Mouse (Mus musculus) stomach, embryonic 15.5 days (tissue): Measurements from ENCODE around the gene Add2. TPM values are rescaled to one million over a fixed set of nuclear protein-coding genes. Genes with fewer than 3 reads are reported as not detected.
A peak's percentile ranks its signal among the peaks of the same experiment; 100 is the strongest.
"Not testable (repeated sequence)": the region's sequence is repeated elsewhere in the genome, so short reads cannot be mapped to it uniquely, and the experiment has no call there.

Source experiments
- ATAC-seq: fragments of 200-750 bp; cut with Nextera tagmentation; 2 replicates; pipeline ENCODE4 v1.8.0; 2017; ENCODE audit warnings: low read depth, moderate number of reproducible peaks, moderate TSS enrichment; ENCODE audit not compliant: insufficient read depth, low FRiP score
- H3K27ac ChIP-seq: fragments of 300-500 bp; sonication (generic); 2 replicates; pipeline ENCODE4 v1.5.1; 2015; ENCODE audit warnings: mild to moderate bottlenecking, inconsistent platforms
- H3K27me3 ChIP-seq: fragments of 300-500 bp; sonication (generic); replicated peaks from 2 replicates; pipeline ENCODE4 v1.6.1; 2015; ENCODE audit warnings: inconsistent platforms
- H3K36me3 ChIP-seq: fragments of 300-500 bp; sonication (generic); 2 replicates; pipeline ENCODE4 v1.6.1; 2015; ENCODE audit warnings: inconsistent platforms
- H3K4me1 ChIP-seq: fragments of 300-500 bp; sonication (generic); 2 replicates; pipeline ENCODE4 v1.6.1; 2015; ENCODE audit warnings: inconsistent platforms
- H3K4me2 ChIP-seq: fragments of 300-500 bp; sonication (generic); 2 replicates; pipeline ENCODE4 v1.6.1; 2015; ENCODE audit warnings: mild to moderate bottlenecking, inconsistent platforms
- H3K4me3 ChIP-seq: fragments of 300-500 bp; sonication (generic); replicated peaks from 2 replicates; pipeline ENCODE4 v1.5.1; 2015; ENCODE audit warnings: inconsistent platforms
- H3K9ac ChIP-seq: fragments of 300-500 bp; sonication (generic); 2 replicates; pipeline ENCODE4 v1.6.1; 2015; ENCODE audit warnings: inconsistent platforms
- H3K9me3 ChIP-seq: fragments of 300-500 bp; sonication (generic); 2 replicates; pipeline ENCODE4 v1.6.1; 2016; ENCODE audit warnings: inconsistent platforms
- WGBS: fragments of 180-500 bp; shearing (Covaris S2); methylation state at CpG from one replicate; pipeline ENCODE4 v1.1.7; 2015; 5-methylcytosine and 5-hydroxymethylcytosine counted together
- polyA plus RNA-seq: library from polyadenylated mRNA; unstranded; fragments of >200 nt; fragmentation: Nextera tagmentation; extraction: Ambion mirVana; gene quantifications from 2 replicates; pipeline ENCODE4 v1.2.1, GENCODE M21; 2015

Add2 gene
- 7.4 and 12.6 TPM in 2 replicates for polyA plus RNA-seq

DNA sequence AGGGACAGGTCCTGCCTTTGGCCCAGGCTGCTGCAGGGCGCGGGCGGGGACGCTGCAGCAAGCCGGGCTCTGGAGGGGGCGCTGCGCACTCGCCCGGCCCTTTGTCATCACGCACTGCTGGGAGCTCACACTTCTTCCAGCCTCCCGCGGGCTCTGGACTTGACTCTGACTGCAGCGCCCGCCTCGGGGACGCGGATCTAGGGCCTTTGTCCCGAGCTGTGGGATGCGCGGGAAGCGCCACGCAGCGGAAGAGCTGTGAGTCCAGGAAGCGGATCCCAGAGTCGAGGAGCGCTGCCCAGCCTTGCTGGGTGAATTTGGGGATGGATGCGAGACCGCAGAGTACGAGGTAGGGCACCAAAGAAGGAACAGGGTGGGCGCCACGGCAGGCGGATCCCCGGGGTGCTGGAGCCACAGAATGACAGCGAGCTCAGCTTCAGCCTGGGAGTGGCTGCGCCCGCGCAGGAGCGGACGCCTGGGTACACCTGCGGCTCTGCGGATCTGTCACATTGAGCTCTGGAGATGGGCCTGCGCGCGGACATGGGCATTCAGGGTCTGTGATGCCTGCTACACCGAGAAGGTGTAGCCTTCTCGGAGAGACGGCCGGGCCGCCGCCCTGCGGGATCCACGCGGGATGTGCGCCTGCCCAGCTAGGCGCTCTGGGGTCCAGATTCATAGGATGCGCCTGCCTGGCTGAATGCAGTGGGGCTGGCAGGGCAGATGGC is at the start of gene Add2:
Add2 (plus strand) TSS at position 81 of the 722 bp plus-strand sequence.
- no peaks in the 10 kb centered on the region for H3K36me3 ChIP-seq
- ATAC-seq, result no peak; the same call in 1 of the 2 replicates
- no peak within 1 kb of the TSS for H3K27ac ChIP-seq
- H3K9me3 ChIP-seq, result no peaks in the 10 kb centered on the region
- H3K27me3 ChIP-seq, result peaks cover 18% of the 10 kb centered on the region
- peak within 1 kb of the TSS; percentile 47 for H3K4me3 ChIP-seq
- H3K4me2 ChIP-seq, result peak within 1 kb of the TSS; percentile 95
- peaks cover 12% of the 10 kb centered on the region; the same call in 1 of the 2 replicates for H3K4me1 ChIP-seq
- H3K9ac ChIP-seq, result peak within 1 kb of the TSS; percentile 12; the same call in 1 of the 2 replicates
- WGBS, result 1% methylated on average over 56 of the region's 56 CpGs

DNA sequence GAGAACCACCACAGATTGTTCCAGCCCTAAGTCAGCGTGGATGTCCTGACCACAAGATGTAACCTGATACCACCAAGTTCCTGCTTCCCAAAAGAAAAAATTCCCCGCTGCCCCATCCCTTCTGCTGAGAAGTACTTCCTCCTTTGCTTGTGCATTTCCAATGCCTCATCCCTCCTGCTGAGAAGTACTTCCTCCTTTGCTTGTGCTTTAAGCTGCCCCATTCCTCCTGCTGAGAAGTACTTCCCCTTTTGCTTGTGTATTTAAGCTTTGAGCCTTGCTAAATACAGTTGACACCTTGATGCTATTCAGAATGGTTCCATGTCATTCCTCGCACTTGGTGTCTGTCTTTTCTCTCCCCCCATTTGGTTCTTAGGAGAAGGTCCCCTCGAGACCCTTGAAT is 49.7 kb upstream of the Add2 start:
- H3K27ac ChIP-seq, H3K4me2 ChIP-seq, H3K4me1 ChIP-seq, H3K9ac ChIP-seq, H3K9me3 ChIP-seq, ATAC-seq, H3K4me3 ChIP-seq, H3K36me3 ChIP-seq, H3K27me3 ChIP-seq: not testable (repeated sequence)
- WGBS, result 88% methylated on average over 4 of the region's 4 CpGs

DNA sequence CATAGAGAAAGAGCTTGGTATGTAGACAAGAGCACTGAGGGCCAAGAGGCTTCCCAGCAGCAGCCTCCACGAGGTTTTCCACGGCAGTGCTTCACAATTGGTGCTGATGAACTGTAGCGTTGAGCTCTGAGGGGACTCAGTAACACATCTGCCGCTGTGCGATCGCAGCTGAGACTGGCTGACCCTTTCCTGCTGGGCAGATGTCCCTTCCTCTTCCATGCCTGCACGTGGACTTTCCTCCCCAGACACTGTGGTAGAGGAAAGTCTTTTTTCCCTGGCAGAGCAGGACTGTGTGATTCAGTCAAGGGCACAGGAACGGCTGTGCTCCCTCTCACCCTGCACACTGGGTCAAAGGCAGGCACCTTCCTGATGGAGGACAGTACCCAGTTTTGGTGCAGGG is 44.1 kb upstream of the Add2 start:
- H3K4me1 ChIP-seq, result no peaks in the 10 kb centered on the region
- no peak for ATAC-seq
- H3K4me2 ChIP-seq, result no peak overlapping the region
- 82% methylated on average over 8 of the region's 8 CpGs for WGBS
- H3K9me3 ChIP-seq, result no peaks in the 10 kb centered on the region
- no peaks in the 10 kb centered on the region for H3K36me3 ChIP-seq
- no peaks in the 10 kb centered on the region for H3K27me3 ChIP-seq
- no peak overlapping the region for H3K27ac ChIP-seq
- no peak overlapping the region for H3K4me3 ChIP-seq
- H3K9ac ChIP-seq, result no peak overlapping the region

DNA sequence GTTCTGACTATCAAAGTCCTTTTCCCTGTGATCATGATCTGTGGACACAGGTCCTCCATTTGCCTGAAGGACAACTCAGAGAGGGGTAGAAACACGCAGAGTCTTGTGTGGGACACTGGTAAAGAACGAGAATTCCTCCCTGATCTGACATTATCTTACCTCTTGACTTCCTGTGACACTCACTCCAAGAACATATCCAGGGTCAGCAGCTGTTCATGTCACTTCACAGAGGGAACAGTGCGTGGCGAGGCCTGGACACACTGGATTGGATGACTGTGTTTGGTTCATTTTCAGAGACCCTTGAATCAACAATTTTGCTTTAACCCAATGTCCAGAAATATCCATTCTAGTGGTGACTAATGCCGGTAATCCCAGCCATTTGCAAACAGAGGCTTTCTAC is 38.9 kb upstream of the Add2 start:
- H3K27ac ChIP-seq, H3K36me3 ChIP-seq, H3K9me3 ChIP-seq, ATAC-seq, H3K4me3 ChIP-seq, H3K9ac ChIP-seq, H3K27me3 ChIP-seq, H3K4me2 ChIP-seq, H3K4me1 ChIP-seq: not testable (repeated sequence)
- 81% methylated on average over 5 of the region's 5 CpGs for WGBS

DNA sequence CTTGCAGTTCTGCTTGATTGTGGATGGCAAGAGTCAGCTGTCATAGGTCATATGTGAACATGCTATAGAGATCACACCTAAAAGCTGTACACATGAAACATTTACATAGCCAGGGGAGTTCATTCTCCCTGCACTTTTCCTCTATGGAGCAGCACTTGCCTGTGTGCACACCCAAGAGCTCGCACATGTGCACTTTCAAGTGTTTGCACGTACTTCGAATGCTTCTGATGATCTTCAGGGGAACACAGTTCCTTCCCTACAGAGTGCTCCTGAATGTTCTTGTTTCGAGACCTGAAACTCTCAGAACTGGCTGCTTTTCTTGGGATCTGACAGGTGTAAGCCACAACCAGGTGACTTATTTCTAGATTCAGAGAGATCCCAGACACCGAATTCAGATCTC is 37.7 kb upstream of the Add2 start:
- H3K9ac ChIP-seq, H3K4me3 ChIP-seq, H3K4me2 ChIP-seq, ATAC-seq, H3K27me3 ChIP-seq, H3K9me3 ChIP-seq, H3K4me1 ChIP-seq, H3K36me3 ChIP-seq, H3K27ac ChIP-seq: not testable (repeated sequence)
- 80% methylated on average over 5 of the region's 5 CpGs for WGBS

DNA sequence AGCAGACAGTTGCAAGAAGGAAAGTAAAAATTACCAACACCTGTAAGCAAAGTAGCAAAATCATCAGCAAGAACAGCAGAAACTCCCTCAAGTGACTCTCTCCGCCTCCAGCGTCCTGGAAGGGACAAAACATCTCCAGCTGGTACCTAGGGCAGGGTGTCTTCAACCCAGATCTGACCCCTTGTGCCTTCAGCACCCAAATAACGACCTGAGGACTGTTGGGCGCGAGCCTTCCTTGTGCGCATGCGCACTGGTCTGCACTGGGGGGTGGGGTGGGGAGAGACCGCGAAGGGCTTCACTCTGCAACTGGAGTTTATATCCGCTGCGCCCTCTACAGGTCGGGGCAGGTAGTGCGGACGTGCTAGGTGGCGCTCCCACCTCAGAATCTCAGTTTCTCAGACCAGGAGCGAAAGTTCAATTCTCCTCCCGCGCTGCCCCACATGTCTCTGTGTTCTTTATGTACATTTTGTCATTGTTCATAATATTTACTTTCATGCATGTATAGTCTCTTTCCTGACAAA is 25.0 kb upstream of the Add2 start:
- WGBS, result 68% methylated on average over 18 of the region's 18 CpGs
- Histone ChIP-seq H3K4me3 (no peak overlapping the region), H3K4me2 (no peak overlapping the region), H3K27me3 (no peaks in the 10 kb centered on the region), H3K9ac (no peak overlapping the region), H3K27ac (no peak overlapping the region), H3K4me1 (peaks cover 4% of the 10 kb centered on the region; the same call in 1 of the 2 replicates), H3K9me3 (no peaks in the 10 kb centered on the region), H3K36me3 (no peaks in the 10 kb centered on the region)
- no peak for ATAC-seq

DNA sequence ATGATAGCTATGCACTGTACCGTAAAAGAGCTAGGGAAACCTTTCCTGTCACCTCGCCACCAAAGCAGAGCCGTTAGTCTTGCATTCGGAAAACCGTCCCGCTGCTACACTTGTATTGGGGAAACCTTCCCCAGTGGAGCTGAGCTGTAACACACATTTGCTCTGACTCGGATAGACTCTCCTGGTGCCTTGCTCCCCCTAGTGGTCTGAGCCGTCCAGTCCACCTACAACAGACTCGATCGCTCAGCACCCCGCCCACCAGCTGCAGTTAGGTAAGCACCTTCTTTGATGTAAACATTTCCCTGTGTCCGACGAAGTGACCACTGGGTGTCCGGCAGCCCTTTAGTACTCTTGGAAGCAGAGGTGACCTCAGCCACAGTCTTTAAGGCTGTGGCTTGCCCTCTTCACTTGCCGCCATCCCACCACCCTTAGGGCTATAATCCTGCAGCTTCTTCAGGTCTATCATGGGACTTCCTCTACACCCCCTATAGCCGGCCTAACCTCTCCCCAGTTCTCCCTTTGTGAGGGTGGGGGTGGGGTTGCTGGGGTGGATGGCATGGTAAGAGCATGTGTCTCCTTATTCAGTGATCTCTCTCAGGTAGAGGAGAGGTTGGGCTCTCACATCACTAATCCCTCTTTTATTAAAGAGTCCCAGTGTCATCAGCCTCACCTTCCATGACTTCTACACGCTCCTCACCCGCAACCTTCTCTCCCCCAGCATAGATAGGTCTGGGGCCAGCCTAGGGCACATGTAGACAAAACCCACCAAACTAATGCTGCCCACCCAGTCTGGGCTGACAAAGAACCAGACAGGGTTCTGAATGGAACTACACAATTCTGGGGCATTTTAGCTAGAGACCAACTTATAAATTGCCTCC is 24.0 kb upstream of the Add2 start:
- Histone ChIP-seq H3K4me2 (peak overlapping the region; percentile 50), H3K9me3 (no peaks in the 10 kb centered on the region), H3K36me3 (no peaks in the 10 kb centered on the region), H3K27me3 (no peaks in the 10 kb centered on the region), H3K27ac (no peak overlapping the region), H3K4me1 (peaks cover 4% of the 10 kb centered on the region; the same call in 1 of the 2 replicates), H3K4me3 (0 out of 2 replicates have a peak overlapping the region, but pooled peaks have one; percentile 12), H3K9ac (no peak overlapping the region)
- peak; percentile 82 for ATAC-seq
- WGBS, result 12% methylated on average over 18 of the region's 18 CpGs

DNA sequence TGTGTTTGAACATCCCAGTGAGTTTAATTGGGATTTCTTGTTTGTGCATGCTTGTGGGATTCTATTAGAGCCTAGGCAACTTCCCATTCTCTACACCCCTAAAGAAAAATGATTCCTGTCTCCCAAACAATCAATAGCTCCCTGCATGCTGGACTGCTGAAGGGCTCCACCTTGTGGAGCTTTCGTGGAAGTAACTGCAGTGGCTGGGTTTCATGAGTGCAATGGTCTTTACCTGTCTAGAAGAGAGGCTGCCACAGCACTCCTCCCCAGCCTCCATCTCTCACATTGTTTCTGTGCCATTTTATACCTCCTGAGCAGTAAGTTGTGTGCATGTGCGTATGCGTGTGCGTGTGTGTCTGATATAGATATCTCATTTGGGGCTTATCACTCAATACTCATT is 18.5 kb upstream of the Add2 start:
- Histone ChIP-seq H3K9ac (no peak overlapping the region), H3K4me1 (no peaks in the 10 kb centered on the region), H3K36me3 (no peaks in the 10 kb centered on the region), H3K9me3 (no peaks in the 10 kb centered on the region), H3K27ac (no peak overlapping the region), H3K4me2 (no peak overlapping the region), H3K4me3 (no peak overlapping the region), H3K27me3 (no peaks in the 10 kb centered on the region)
- ATAC-seq, result no peak
- 34% methylated on average over 4 of the region's 4 CpGs for WGBS

DNA sequence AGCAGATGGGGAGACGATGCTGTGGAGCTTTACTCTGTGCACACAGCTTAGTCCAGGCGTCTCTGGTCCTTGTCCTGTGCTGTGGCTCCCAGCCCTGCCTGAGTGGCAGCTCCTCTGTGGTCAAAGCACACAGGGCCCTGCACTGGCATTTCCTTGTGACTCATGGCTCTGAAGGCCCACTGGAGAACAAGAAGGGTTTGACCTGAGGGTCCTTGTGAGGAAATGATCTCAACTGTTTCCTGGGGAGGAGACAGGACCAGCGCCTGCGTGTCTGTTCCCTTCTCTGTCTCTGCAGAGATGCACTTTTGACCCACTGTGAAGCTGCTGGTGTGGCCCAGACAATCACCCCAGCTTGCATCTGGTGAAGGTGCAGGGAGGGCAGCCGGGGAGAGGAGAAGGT is 13.7 kb upstream of the Add2 start:
- not testable (repeated sequence) for H3K36me3 ChIP-seq, H3K4me2 ChIP-seq, H3K4me1 ChIP-seq, H3K27me3 ChIP-seq, H3K9me3 ChIP-seq, H3K9ac ChIP-seq, H3K27ac ChIP-seq, H3K4me3 ChIP-seq, ATAC-seq
- WGBS, result 64% methylated on average over 5 of the region's 5 CpGs

DNA sequence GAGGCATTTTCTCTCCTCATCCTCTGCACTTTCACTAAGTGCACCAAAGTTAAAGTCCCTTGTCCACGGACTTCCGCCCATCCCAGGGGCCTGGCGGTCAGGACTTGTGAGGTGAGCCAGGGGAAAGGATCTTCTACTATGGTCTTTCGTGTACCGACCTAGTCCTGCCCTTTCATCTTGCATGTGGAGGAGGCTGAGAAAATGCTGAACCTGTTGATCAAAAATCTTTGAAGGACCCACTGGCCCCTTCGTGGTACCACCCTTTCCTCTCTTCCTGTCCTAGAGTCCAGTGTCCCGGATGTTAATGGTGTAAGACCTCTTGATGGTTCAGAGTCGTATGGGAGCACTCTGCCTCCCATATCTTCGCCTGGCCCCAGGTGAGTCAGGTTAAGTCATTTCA is 12.6 kb upstream of the Add2 start, which contains the start of gene Figla:
Figla (plus strand) TSS at position 301 of the 400 bp plus-strand sequence.
- no peaks in the 10 kb centered on the region for H3K36me3 ChIP-seq
- ATAC-seq, result no peak
- H3K9ac ChIP-seq, result no peak within 1 kb of the TSS
- H3K9me3 ChIP-seq, result no peaks in the 10 kb centered on the region
- H3K27me3 ChIP-seq, result no peaks in the 10 kb centered on the region
- no peaks in the 10 kb centered on the region; the same call in 1 of the 2 replicates for H3K4me1 ChIP-seq
- no peak within 1 kb of the TSS for H3K4me2 ChIP-seq
- 82% methylated on average over 9 of the region's 9 CpGs for WGBS
- no peak within 1 kb of the TSS for H3K4me3 ChIP-seq
- H3K27ac ChIP-seq, result no peak within 1 kb of the TSS

DNA sequence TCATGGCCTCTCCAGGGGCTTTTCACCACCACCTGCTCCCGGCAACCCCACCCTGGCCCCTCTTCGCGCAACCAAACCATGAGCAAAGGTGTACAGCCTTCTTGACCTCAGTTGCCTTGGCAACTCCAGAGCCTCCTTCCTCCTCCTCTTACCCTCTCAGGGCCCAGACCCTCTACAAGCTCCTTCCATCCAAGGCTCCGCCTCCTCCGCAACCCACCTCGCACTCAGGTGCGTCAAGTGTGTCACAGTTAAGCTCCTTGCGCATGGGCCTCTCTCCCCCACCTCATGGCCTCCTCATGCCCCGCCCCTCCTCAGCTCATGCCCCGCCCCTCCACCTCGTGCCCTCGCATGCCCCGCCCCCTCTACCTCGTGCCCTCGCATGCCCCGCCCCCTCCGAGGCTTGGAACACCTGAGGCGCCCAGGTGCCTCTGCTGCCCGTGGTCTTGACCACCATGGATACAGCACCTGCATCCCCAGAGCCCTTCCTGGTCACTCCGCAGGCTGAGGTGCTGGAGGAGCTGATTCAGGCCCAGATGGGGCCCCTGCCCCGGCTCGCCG is 11.6 kb upstream of the Add2 start:
- Histone ChIP-seq H3K27ac (no peak overlapping the region), H3K4me1 (no peaks in the 10 kb centered on the region; the same call in 1 of the 2 replicates), H3K36me3 (no peaks in the 10 kb centered on the region), H3K4me2 (no peak overlapping the region), H3K4me3 (no peak overlapping the region), H3K27me3 (no peaks in the 10 kb centered on the region), H3K9me3 (no peaks in the 10 kb centered on the region), H3K9ac (no peak overlapping the region)
- ATAC-seq, result no peak
- WGBS, result 81% methylated on average over 23 of the region's 23 CpGs
